Mouse (Mus musculus) cortical plate, adult 2 months (tissue): Measurements from ENCODE around the gene Asns. TPM values are rescaled to one million over a fixed set of nuclear protein-coding genes. Genes with fewer than 3 reads are reported as not detected.

ENCODE experiments used
- H3K27ac ChIP-seq: fragments of 200-500 bp; 2 replicates; pipeline ENCODE4 v1.5.1; 2012; ENCODE audit warnings: low read length, control low read depth, inconsistent platforms; ENCODE audit not compliant: insufficient read depth
- H3K4me1 ChIP-seq: fragments of 200-500 bp; 2 replicates; pipeline ENCODE4 v1.6.1; 2011; ENCODE audit warnings: low read length; ENCODE audit not compliant: control insufficient read depth, insufficient read depth
- H3K4me3 ChIP-seq: fragments of 200-500 bp; 2 replicates; pipeline ENCODE4 v1.5.1; 2011; ENCODE audit warnings: mild to moderate bottlenecking, low read length, control low read depth; ENCODE audit not compliant: insufficient read depth
- CTCF ChIP-seq: fragments of 200-500 bp; IDR thresholded peaks from 2 replicates; pipeline ENCODE4 v1.5.1; 2011; ENCODE audit warnings: mild to moderate bottlenecking, control low read depth, low read length; ENCODE audit not compliant: insufficient read depth; ENCODE audit errors: extremely low read depth
- POLR2A ChIP-seq: fragments of 200-500 bp; IDR thresholded peaks from 2 replicates; pipeline ENCODE4 v1.6.1; 2011; ENCODE audit warnings: mild to moderate bottlenecking, low read length, control low read depth; ENCODE audit not compliant: insufficient read depth; ENCODE audit errors: extremely low read depth
- polyA plus RNA-seq: library from polyadenylated mRNA; depleted of rRNA; stranded (reverse); fragments of >200 nt; gene quantifications from 2 replicates; pipeline ENCODE4 v1.2.3, GENCODE M21; 2012; rRNA removed

Asns gene
- polyA plus RNA-seq, 1 experiment, result 88.9 TPM

- H3K4me1 ChIP-seq, result no peaks in the 10 kb centered on the region
- TF ChIP-seq CTCF, result no peak
- TF ChIP-seq POLR2A, result no peak
- H3K27ac ChIP-seq, result no peak overlapping the region
- H3K4me3 ChIP-seq, result no peak overlapping the region
Observed at GRCm38 (mm10) chr6:7661455-7661854, 31.6 kb downstream of the Asns start.

- Histone ChIP-seq H3K4me3 (no peak overlapping the region), H3K27ac (no peak overlapping the region), H3K4me1 (no peaks in the 10 kb centered on the region)
- TF ChIP-seq CTCF, result peak; percentile 32; the same call in 1 of the 2 replicates
- TF ChIP-seq POLR2A, result no peak
Observed at GRCm38 (mm10) chr6:7660377-7661080, 32.5 kb downstream of the Asns start.

GRCm38 (mm10) chr6:7656601-7657000, 36.5 kb downstream of the Asns start:
- Histone ChIP-seq H3K4me3 (no peak overlapping the region), H3K4me1 (no peaks in the 10 kb centered on the region), H3K27ac (no peak overlapping the region)
- no peak for TF ChIP-seq CTCF
- TF ChIP-seq POLR2A, result no peak

- Histone ChIP-seq H3K4me1 (no peaks in the 10 kb centered on the region), H3K27ac (no peak overlapping the region), H3K4me3 (no peak overlapping the region)
- TF ChIP-seq CTCF (no peak), POLR2A (no peak)
Observed at GRCm38 (mm10) chr6:7648458-7648857, 44.6 kb downstream of the Asns start.

Other genes starting within 250 kb of the Asns start
- 18.3 and 50.9 TPM in 2 replicates for gene Tac1, start 138.4 kb downstream of the Asns start, polyA plus RNA-seq
- gene C1galt1, start 151.6 kb upstream of the Asns start, polyA plus RNA-seq, result 7.3 and 7.4 TPM in 2 replicates